Mouse (Mus musculus) kidney, adult 18-20 months (tissue): ENCODE measurements around the gene Ybx3.

Source experiments
- DNase-seq: peaks from one replicate; pipeline ENCODE4 v3.0.0; 2021

Ybx3 gene

DNA sequence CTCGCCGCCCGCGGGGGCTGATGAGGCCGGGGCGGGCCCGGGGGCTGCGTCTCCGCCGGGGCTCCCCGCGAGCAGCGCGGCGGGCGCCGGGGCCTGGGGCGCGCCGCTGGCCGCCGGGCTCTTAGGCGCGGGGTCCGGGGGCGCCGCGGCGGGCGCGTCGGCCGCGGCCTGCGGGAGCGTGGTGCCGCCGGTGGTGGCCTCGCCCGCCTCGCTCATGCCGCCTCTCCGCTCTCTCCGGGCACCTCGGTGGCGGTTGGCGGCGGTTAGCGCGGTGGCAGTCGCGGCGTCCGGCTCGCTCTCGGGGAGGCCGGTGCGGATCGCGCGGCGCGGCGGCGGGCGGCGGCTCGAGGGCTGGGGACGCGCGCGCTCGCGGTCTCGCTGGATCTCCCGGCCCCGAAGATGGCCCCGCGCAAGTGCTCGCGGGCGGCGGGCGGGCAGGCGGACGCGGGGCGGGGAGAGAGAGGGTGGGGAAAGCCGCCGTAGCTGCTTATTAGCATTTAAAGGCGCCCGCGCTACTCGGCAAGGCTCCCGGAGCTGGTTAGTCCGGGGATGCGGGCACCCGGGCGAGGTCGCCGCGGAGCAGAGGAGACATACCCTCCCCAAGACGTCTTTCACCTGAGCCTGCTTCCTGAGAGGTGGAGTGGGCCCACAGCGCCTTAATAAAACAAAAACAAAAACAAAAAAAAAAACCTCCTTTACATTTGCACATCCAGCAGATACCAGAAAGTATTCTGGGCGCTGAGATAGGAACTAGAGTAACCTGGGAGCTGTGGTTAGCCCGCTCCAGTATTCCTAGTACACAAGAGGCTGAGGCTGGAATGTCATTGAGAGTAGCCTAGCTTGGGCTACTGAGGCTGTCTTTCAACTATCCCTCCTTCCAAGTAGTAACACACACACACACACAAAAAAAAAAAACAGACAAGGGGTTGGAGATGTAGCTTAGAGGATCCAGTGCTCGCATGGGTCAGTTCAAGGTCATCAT lies at the start of gene Ybx3:
Gene Ybx3 (minus strand): TSS at position 437 of the 982 bp plus-strand sequence.
- DNase-seq, result peak; percentile 87

DNA sequence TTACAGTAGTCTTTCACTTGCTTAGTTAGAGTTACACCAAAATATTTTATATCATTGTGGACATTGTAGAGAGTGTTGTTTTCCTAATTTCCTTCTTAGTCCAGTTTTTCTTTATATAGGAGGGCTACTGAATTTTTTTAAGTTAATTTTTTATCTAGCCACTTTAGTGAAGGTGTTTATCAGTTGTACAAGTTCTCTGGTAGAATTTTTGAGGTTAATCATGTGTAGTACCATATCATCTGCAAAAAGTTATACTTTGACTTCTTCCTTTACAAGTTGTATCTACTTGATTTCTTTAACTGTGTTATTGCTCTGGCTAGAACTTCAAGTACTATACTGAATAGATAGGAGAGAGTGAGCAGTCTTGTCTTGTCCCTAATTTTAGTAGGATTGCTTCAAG lies 48.4 kb upstream of the Ybx3 start:
- DNase-seq, result no peak

- no peak for DNase-seq
Observed at GRCm38 (mm10) chr6:131434088-131434487, 45.8 kb upstream of the Ybx3 start.

GRCm38 (mm10) chr6:131433153-131434048 lies 45.1 kb upstream of the Ybx3 start:
- peak; percentile 9 for DNase-seq

DNA sequence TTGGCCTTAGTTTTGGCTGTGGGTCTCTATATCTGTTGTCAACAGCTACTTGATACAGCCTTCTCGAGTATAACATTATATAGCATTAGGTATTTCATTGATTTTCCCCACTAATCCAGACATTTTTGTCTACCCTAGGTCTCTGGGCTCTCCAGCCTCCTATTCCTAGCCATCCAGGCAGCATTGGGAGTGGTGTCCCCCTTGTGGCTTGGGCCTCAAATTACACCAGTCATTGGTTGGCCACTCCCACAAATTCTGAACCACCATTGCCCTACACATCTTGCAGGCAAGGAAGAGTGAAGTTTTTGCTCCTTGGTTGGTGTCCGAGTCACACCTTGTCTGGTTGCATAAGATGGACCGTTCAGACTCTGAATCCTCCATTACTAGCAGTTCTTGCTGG lies 33.3 kb upstream of the Ybx3 start:
- DNase-seq, result peak; percentile 23

GRCm38 (mm10) chr6:131419614-131420013 lies 31.3 kb upstream of the Ybx3 start:
- no peak for DNase-seq

DNA sequence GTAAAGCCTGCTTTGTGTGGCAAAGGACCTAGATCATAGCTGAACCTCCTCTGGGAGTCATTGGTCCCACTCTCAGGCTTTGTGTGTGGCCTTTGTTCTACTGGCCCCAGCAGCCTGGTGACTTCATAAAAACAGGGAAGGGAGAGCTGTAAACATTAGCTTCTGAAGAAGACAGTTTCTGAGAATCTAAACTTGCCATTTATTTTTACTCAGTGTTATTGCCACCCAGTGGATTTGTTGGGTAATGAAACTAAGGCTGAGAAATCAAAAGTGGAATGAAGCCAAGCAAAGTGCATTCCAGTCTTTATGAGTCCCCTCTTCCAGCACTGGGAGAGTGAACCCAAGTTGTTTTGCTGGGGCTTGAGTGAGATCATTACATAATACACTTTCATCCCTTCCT lies 30.5 kb upstream of the Ybx3 start:
- DNase-seq, result peak; percentile 12

- DNase-seq, result no peak
Observed at GRCm38 (mm10) chr6:131411116-131411843, 23.0 kb upstream of the Ybx3 start.

- no peak for DNase-seq
Observed at GRCm38 (mm10) chr6:131406957-131407356, 18.7 kb upstream of the Ybx3 start.

DNA sequence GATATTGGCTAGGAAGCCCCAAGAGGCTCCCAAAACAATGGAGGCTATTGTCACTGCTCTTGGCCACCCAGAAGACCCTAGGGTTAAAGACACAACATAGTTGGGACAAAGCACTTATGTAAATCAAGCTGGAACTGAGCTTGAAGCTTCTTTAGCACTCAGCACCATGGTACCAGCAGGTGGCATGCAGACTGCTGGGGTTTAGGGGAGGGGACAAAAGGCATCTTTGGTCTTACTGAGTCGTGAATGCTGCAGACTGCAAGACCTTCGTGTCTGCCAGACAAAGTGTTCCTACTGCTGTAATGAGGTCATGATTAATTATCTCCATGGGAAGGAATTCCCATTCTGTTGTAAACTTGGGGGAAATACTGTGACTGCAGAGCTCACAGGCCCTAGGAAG lies 17.6 kb upstream of the Ybx3 start:
- no peak for DNase-seq

DNA sequence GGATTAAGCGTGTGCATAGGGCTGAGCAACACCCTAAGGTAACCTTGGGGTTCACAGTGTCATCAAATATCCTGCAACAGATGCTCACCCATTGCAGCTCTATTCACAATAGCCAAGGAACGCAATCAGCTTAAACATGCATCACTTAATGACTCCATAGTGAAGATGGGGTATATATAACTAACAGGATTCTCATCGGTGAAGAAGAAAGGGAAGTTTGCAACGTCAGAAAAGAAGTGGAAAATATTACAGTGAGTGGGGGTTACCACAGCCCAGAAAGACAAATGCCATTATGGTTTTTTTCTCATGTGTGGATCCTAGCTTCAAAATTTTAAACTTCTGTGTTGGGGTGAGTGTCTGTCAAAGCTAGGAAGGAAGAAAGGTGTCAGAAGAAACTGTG lies 16.9 kb upstream of the Ybx3 start:
- DNase-seq, result no peak

- no peak for DNase-seq
Observed at GRCm38 (mm10) chr6:131404260-131404659, 16.0 kb upstream of the Ybx3 start.

GRCm38 (mm10) chr6:131403036-131403435 lies 14.8 kb upstream of the Ybx3 start:
- no peak for DNase-seq

DNA sequence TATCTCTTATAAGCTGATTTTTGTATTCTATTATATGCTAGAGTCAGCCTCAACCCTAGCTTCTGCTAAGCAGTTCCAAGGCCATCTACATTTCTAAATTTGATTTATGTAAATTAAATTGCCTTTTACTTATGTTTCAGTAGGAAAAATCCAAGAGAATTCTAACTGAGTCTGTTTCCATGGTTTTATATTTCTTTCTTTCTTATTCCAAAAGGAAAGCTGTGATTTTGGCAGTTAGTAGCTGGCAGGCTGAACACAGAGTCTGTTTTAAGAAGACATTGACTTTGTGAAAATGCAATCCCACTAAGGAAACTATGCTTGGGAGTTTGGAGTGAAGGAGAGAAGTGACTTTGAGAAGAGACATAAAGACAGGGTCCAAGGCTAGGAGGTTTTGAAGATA lies 14.3 kb upstream of the Ybx3 start:
- DNase-seq, result no peak

DNA sequence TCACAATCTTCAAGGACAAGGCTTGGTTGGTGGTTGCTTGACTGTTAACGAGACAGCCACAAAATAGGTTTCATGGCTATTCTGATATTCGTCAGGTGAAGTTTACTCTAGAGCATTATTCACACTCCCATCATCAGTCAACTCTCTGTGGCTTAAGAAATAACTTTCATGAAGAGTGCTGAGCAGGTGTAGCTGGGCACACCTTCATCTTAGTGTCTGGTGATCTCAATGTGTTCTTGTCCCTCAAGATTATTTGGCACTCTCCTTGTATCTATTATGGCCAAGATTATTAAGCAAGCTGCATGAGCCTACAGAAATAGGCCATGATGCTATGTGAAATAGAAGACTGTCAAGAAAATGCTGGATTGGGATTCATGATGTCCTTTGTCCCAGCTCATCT lies 13.0 kb upstream of the Ybx3 start:
- no peak for DNase-seq

DNA sequence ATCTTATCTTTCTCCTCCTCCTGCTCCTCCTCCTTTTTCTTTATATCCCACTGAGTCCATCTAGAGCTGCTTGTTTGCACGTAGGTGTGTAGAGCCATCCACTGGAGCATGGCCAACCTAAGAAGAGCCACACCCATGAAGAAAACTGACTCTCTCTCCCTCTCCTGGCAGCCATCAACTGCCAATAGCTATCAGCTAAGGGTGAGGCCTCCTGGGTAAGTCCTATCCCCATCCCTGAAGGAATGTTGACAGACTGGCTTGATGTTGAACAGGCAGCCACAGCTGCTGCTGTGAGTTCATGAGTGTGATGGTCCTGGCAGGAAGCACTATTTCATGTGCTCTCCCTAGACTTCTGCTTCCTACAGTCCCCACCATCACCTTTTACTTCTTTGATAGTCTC lies 8.4 kb upstream of the Ybx3 start:
- no peak for DNase-seq

DNA sequence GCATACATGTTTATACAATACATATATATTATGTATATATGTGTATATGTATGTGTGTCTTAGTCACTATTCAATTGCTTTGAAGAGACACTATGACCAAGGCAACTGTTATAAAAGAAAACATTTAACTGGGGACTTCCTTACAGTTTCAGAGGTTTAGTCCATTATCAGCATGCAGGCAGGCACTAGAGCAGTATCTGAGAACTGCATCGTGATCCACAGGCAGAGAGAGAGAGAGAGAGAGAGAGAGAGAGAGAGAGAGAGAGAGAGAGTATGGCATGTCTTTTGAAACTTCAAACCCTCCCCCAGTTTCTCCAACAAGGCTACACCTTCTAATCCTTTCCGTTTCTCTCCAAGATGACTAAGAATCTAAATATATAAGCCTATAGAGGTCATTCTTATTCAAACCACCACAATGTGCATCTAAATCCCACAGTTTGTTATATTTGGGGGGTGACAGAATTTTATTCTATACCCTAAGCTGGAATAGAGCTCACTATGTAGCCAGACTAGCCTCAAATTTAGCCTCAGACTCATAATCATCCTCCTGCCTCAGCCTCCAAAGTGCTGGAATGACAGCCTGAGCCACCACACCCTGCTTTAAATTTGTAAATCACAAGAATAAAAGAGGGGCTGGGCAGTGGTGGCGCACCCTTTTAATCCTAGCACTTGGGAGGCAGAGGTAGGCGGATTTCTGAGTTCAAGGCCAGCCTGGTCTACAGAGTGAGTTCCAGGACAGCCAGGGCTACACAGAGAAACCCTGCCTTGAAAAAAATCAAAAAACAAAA lies 5.8 kb upstream of the Ybx3 start:
- DNase-seq, result no peak

GRCm38 (mm10) chr6:131387221-131388039 lies 846 bp downstream of the Ybx3 start:
- DNase-seq, result peak; percentile 61

DNA sequence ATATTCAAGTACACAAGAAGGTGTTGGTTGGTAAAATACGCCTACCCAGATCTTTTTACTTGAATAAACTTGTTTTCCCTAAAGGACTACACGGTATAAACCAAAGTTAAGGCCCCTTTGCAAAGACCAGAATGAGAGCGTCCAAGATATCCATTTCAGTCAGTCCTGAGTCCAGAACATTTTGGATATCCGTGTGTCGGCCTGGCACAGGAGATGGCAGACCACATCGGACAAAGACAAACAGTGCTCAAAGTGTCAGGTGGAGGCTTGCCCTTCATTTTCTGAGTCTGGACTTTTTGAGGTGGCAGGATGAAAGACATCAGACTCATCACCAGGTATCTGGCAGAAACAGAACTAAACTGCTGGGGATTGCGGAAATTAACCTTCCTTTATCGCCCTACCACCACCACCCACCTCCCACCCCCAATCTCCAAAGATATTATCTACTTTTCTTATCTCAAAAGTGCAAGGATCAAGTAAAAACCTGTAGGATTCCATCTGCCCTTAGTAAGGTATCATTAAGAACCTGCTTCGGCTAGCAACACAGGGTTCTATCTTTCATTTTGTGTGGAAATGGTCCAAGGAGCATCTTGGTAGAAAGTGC lies 1.8 kb downstream of the Ybx3 start:
- DNase-seq, result no peak

DNA sequence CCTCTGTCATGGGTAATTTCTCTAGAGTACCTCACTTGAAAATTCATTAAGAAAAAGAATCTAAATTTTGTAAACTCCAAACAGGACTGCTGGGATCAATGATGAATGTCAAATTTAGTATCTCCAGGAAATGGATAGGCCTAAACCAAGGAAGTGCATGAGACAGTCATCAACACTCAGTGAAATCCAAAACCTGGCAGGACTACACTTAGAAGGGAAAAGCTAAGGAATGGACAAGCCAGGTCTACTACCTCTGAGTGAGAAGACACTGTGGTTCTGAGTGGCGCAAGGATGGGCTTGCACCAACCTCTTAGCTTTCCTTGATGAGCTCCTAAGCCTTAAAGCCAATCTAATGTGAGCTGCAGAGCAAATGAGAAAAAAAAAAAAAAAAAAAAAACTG lies 2.8 kb downstream of the Ybx3 start:
- no peak for DNase-seq
